Mouse (Mus musculus): ENCODE results near the gene Cpsf4l.

Cpsf4l gene

GRCm38 (mm10) chr11:113736848-113737552 is 27.2 kb upstream of the Cpsf4l start:
- DNase-seq (ENCODE audit: low read depth, low spot score), result no peak

GRCm38 (mm10) chr11:113735151-113735550 is 25.3 kb upstream of the Cpsf4l start:
- no peak for DNase-seq (ENCODE audit: low read depth, low spot score)

GRCm38 (mm10) chr11:113733631-113734364 is 24.0 kb upstream of the Cpsf4l start:
- DNase-seq (ENCODE audit: low read depth, low spot score), result no peak

- no peak for DNase-seq (ENCODE audit: low read depth, low spot score)
These were observed 22.3 kb upstream of the Cpsf4l start for GRCm38 (mm10) chr11:113731945-113732612.

GRCm38 (mm10) chr11:113730879-113731278 is 21.1 kb upstream of the Cpsf4l start:
- DNase-seq (ENCODE audit: low read depth, low spot score), result no peak

GRCm38 (mm10) chr11:113729917-113730316 is 20.1 kb upstream of the Cpsf4l start:
- DNase-seq (ENCODE audit: low read depth, low spot score), result no peak

- DNase-seq (ENCODE audit: low read depth, low spot score), result no peak
These were observed 19.4 kb upstream of the Cpsf4l start for GRCm38 (mm10) chr11:113729239-113729638.

GRCm38 (mm10) chr11:113727992-113728391 is 18.2 kb upstream of the Cpsf4l start:
- DNase-seq (ENCODE audit: low read depth, low spot score), result no peak

GRCm38 (mm10) chr11:113726994-113727888 is 17.4 kb upstream of the Cpsf4l start:
- no peak for DNase-seq (ENCODE audit: low read depth, low spot score)

- DNase-seq (ENCODE audit: low read depth, low spot score), result no peak
These were observed 15.6 kb upstream of the Cpsf4l start for GRCm38 (mm10) chr11:113725235-113726048.

- DNase-seq (ENCODE audit: low read depth, low spot score), result no peak
These were observed 12.7 kb upstream of the Cpsf4l start for GRCm38 (mm10) chr11:113722405-113723090.

- no peak for DNase-seq (ENCODE audit: low read depth, low spot score)
These were observed 8.1 kb upstream of the Cpsf4l start for GRCm38 (mm10) chr11:113717767-113718424.

GRCm38 (mm10) chr11:113716132-113716531 is 6.3 kb upstream of the Cpsf4l start:
- no peak for DNase-seq (ENCODE audit: low read depth, low spot score)

GRCm38 (mm10) chr11:113715078-113715674 is 5.4 kb upstream of the Cpsf4l start:
- DNase-seq (ENCODE audit: low read depth, low spot score), result no peak

GRCm38 (mm10) chr11:113711061-113711460 is 1.2 kb upstream of the Cpsf4l start:
- no peak for DNase-seq (ENCODE audit: low read depth, low spot score)

GRCm38 (mm10) chr11:113710257-113710777 is 500 bp upstream of the Cpsf4l start:
- no peak for DNase-seq (ENCODE audit: low read depth, low spot score)

GRCm38 (mm10) chr11:113709272-113709671 is 545 bp downstream of the Cpsf4l start:
- no peak for DNase-seq (ENCODE audit: low read depth, low spot score)

- no peak for DNase-seq (ENCODE audit: low read depth, low spot score)
These were observed 1.1 kb downstream of the Cpsf4l start for GRCm38 (mm10) chr11:113708629-113709213.

Data from telencephalon, adult 2 months (tissue).